Mouse (Mus musculus) lung, adult 18-20 months (tissue): Measurements from ENCODE around the gene Gpd1.
A peak's percentile ranks its signal among the peaks of the same experiment; 100 is the strongest.
"Not testable (repeated sequence)": the region's sequence is repeated elsewhere in the genome, so short reads cannot be mapped to it uniquely, and the experiment has no call there.

Source experiments
- DNase-seq, 2 experiments: peaks; one replicate each; pipeline ENCODE4 v3.0.0; 2022; ENCODE audit warnings: mixed read lengths in 2 of 2

Gene Gpd1

GRCm38 (mm10) chr15:99717386-99718334 is at the start of gene Gpd1:
Gpd1 (plus strand) TSS chr15:99717515.
- DNase-seq, result peak; percentile 72 to 75

DNA sequence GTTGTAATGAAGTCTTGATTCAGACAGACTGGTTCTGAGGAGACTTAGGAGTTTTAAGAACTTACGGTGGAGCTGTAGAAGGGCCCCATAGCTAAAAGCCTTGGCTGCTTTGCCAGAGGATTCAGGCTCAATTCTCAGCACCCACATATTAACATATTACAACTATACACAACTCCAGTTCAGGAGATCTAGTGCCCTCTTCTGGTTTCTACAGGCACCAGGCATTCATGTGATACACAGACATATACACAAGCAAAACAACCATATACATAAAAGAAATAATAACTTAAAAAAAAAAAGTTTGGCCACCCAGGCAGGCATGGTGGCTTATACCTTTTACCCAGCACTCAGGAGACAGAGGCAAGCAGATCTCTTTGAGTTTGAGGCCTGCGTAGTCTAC is 49.8 kb upstream of the Gpd1 start:
- no peak for DNase-seq

DNA sequence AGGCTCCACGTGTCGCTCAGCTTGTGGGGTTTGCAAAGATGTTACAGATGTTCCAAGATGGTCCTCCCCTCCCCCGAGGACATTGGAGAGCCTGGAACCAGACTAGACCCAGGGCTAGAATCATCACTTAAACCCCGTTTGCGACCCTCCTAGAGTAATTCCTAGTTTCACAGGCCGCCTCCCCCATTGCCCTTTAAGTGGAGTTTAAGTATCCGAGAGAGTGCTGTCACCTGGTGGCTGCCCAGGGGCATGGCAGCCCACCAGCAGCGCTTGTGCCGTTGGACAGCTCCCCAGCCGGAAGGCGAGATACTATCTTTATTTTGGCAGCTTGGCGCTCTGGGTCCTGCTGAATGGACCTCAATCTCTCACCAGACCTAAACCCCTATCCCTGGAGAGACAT is 48.4 kb upstream of the Gpd1 start:
- DNase-seq, result peak; percentile 68 to 75

DNA sequence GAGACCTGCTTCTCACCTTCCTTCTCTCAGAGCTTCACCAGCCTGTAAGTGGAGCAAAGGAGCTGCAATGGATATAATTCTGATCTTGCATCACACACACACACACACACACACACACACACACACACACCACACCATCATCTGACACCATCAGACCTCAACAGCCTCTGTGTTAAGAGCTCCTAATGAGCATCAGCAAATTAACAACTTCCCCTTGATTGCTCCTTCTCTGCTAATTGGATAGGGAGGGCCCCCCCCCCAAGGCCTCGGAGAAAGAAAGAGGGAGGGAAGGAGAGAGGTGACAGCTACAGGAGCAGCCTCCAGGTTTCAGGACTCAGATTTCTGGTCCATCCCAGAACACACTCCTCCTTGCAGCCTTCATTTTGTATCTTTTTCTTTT is 47.9 kb upstream of the Gpd1 start:
- no peak for DNase-seq

GRCm38 (mm10) chr15:99670154-99670821 is 47.0 kb upstream of the Gpd1 start, which contains the start of gene Asic1:
Asic1 (plus strand) TSS chr15:99670368.
- DNase-seq, result peak; percentile 53 to 67

GRCm38 (mm10) chr15:99670964-99671670 is 46.2 kb upstream of the Gpd1 start:
- no peak for DNase-seq

DNA sequence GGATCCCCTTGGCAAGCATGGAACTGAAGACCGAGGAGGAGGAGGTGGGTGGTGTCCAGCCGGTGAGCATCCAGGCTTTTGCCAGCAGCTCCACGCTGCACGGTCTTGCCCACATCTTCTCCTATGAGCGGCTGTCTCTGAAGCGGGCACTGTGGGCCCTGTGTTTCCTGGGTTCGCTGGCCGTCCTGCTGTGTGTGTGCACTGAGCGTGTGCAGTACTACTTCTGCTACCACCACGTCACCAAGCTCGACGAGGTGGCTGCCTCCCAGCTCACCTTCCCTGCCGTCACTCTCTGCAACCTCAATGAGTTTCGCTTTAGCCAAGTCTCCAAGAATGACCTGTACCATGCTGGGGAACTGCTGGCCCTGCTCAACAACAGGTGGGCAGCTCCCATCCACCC is 45.5 kb upstream of the Gpd1 start:
- no peak for DNase-seq

GRCm38 (mm10) chr15:99674866-99675265 is 42.4 kb upstream of the Gpd1 start:
- DNase-seq, result no peak

- no peak for DNase-seq
Measured at GRCm38 (mm10) chr15:99677089-99677488, 40.2 kb upstream of the Gpd1 start.

DNA sequence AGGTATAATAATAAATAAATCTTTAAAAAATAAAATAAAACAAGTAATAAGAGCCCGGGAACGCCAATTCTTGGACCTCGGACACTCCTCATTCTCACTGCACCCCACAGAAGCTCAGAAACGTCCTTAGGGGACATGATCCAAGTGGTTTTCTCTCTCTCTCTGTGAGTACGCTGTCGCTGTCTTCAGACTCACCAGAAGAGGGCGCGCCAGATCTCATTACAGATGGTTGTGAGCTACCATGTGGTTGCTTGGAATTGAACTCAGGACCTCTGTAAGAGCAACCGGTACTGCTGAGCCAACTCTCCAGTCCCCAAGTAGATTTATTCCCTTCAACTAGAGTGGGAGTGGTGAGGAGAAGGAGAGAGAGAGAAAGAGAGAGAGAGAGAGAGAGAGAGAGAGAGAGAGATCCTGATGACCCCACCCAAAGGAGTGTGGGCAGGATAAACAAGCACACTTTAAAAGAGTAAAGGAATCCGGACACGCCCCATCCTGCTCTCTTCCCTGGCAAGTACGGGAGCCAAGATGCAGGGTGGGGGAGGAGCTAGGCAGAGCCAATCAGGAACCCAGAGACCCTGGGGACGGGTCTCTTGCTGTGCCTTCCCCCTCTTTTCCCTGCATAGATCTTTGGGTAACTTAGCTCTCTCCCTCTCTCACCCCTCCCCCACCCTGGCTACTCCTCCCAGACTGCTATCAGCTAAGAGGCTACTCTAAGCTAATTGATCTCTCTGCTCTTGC is 39.1 kb upstream of the Gpd1 start:
- DNase-seq, result peak in 1 of 2 experiments; percentile 48

- no peak for DNase-seq
Measured at GRCm38 (mm10) chr15:99679008-99679407, 38.3 kb upstream of the Gpd1 start.

GRCm38 (mm10) chr15:99682880-99683279 is 34.4 kb upstream of the Gpd1 start:
- no peak for DNase-seq

- DNase-seq, result no peak
Measured at GRCm38 (mm10) chr15:99684156-99684555, 33.2 kb upstream of the Gpd1 start.

DNA sequence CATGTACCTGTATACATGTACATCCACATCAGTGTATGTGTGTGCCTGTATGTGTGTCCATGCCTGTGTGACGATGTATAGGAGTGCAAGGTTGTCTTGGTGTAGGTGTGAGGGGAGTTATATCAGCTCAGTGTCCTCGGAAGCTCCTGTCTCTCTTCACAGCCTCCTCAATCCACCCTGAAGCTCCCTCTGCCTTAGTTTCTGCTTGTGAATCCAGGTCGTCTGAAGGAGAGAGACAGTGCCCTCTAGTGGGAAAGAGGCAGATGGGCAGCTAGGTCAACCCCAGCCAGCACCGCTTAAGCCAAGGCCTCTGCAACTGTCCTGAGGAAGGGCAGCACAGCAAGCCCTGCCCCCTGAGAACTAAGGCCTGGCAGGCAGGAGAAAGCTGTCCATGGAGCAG is 28.6 kb upstream of the Gpd1 start:
- peak in 1 of 2 experiments; percentile 64 for DNase-seq

- no peak for DNase-seq
Measured at GRCm38 (mm10) chr15:99690924-99691323, 26.4 kb upstream of the Gpd1 start.

DNA sequence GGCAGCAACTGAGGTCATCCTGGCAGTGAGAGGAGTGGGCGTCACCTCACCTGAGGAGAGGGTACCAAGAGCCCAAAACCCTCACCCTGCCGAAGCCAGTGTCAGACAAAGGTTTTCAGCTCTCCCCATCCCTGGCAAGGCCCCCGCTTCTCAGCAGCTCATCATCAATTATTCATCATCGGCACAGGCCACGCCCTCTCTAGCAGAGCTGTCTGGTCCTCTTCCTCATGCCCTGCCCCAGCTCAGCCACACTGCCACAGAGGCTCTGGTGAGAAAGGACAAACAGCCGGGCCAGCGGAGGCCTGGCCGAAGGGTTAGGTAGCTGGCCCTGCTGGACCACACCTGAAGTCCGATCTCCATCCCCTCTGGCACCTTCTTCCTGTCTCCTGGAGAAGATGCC is 25.3 kb upstream of the Gpd1 start:
- DNase-seq, result no peak

- no peak for DNase-seq
Measured at GRCm38 (mm10) chr15:99697309-99697708, 20.0 kb upstream of the Gpd1 start.

GRCm38 (mm10) chr15:99698533-99699085 is 18.7 kb upstream of the Gpd1 start:
- DNase-seq, result peak in 1 of 2 experiments; percentile 53

DNA sequence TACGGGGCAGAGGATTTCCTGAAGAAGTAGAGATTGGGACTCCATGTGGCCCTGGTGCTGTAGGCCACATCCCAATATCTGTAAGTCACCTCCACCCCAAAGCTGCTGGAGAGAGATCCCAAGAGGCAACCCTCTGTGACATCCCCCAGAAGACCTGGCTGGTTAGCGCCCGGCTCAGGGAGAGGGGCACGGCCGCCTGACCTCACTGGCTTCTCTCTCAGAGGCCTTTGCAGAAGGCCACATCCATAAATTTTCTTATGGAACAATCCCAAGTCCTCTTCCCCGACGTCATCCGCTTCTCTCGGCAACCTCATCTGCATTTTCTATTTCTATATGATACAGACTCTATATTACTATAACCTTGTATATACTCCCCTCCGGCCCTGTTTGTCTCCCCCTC is 17.6 kb upstream of the Gpd1 start:
- DNase-seq, result no peak

DNA sequence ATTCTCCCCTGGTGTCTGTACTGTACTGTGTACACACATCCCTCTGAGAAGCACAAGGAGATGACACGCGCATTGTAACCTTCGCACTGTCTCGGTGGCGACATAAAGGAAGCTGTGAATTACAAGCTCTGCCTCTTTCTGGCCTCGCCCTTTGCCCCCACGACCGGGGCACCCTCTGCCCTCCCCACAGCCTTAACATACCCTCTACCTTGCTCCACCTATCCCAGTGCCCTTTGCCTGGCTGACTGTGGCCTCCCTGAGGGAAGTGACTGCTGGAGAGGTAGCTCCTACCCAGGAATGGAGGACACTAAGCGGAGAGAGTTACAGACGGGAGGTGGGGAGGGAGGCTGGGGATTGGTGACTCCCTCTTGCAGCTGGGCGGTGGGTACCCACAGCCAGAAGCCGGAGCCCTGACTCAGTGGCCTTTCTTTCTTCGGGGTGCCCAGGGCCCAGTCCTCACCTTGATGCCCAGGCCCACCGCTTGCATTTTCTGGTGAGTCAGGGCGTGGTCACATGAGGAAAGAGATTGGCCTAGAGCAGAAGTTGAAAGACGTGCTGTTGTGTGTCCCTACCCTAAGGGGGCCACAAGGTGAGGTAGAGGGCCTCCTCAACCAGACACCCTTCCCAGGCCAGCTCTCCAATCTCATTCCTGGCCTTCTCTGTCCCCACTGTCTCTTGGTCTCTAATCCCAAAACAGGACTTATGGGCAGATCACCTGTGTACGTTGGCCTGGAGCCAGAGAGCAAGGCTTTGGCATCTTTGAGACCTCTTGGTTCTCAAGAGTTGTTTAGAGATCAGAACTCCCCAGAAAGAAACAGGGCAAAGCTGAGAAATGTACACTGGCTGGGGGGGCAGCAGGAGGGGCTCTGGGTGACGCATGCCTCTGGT is 16.9 kb upstream of the Gpd1 start:
- no peak for DNase-seq

- not testable (repeated sequence) for DNase-seq
Measured at GRCm38 (mm10) chr15:99701640-99701998, 15.7 kb upstream of the Gpd1 start.
